Mouse (Mus musculus): ENCODE data around the gene 4430402I18Rik.
A peak's percentile ranks its signal among the peaks of the same experiment; 100 is the strongest.
"Not testable (repeated sequence)": the region's sequence is repeated elsewhere in the genome, so short reads cannot be mapped to it uniquely, and the experiment has no call there.

The 4430402I18Rik gene

GRCm38 (mm10) chr19:28967652-28968051 is at the start of gene 4430402I18Rik:
TSS of gene 4430402I18Rik (minus strand) at chr19:28967800.
- DNase-seq (ENCODE audit: low spot score), result no peak

- no peak for DNase-seq (ENCODE audit: low spot score)
These were observed 49.2 kb upstream of the 4430402I18Rik start for GRCm38 (mm10) chr19:29016786-29017185.

- DNase-seq (ENCODE audit: low spot score), result no peak
These were observed 48.7 kb upstream of the 4430402I18Rik start for GRCm38 (mm10) chr19:29016204-29016765.

GRCm38 (mm10) chr19:29015410-29016203 is 48.0 kb upstream of the 4430402I18Rik start:
- no peak for DNase-seq (ENCODE audit: low spot score)

- DNase-seq (ENCODE audit: low spot score), result no peak
These were observed 47.0 kb upstream of the 4430402I18Rik start for GRCm38 (mm10) chr19:29014466-29015055.

- peak; percentile 41 for DNase-seq (ENCODE audit: low spot score)
These were observed 43.9 kb upstream of the 4430402I18Rik start for GRCm38 (mm10) chr19:29011355-29011990.

- DNase-seq (ENCODE audit: low spot score), result no peak
These were observed 41.4 kb upstream of the 4430402I18Rik start for GRCm38 (mm10) chr19:29009046-29009445.

- DNase-seq (ENCODE audit: low spot score), result no peak
These were observed 40.6 kb upstream of the 4430402I18Rik start for GRCm38 (mm10) chr19:29008069-29008706.

- not testable (repeated sequence) for DNase-seq (ENCODE audit: low spot score)
These were observed 32.7 kb upstream of the 4430402I18Rik start for GRCm38 (mm10) chr19:29000321-29000720.

- DNase-seq (ENCODE audit: low spot score), result no peak
These were observed 30.5 kb upstream of the 4430402I18Rik start for GRCm38 (mm10) chr19:28997976-28998630.

- DNase-seq (ENCODE audit: low spot score), result no peak
These were observed 27.8 kb upstream of the 4430402I18Rik start for GRCm38 (mm10) chr19:28995366-28995765.

GRCm38 (mm10) chr19:28994870-28995269 is 27.3 kb upstream of the 4430402I18Rik start:
- DNase-seq (ENCODE audit: low spot score), result peak; percentile 55

GRCm38 (mm10) chr19:28991391-28991790 is 23.8 kb upstream of the 4430402I18Rik start:
- no peak for DNase-seq (ENCODE audit: low spot score)

- DNase-seq (ENCODE audit: low spot score), result peak; percentile 41
These were observed 23.1 kb upstream of the 4430402I18Rik start for GRCm38 (mm10) chr19:28990590-28991221.

- peak; percentile 97 for DNase-seq (ENCODE audit: low spot score)
These were observed 22.6 kb upstream of the 4430402I18Rik start, which contains the start of gene Cdc37l1 for GRCm38 (mm10) chr19:28990194-28990589. TSS of gene Cdc37l1 (plus strand) at chr19:28990352.

- DNase-seq (ENCODE audit: low spot score), result no peak
These were observed 21.9 kb upstream of the 4430402I18Rik start for GRCm38 (mm10) chr19:28989515-28989914.

GRCm38 (mm10) chr19:28982617-28983016 is 15.0 kb upstream of the 4430402I18Rik start:
- DNase-seq (ENCODE audit: low spot score), result no peak

- DNase-seq (ENCODE audit: low spot score), result peak; percentile 87
These were observed 7.4 kb upstream of the 4430402I18Rik start for GRCm38 (mm10) chr19:28974862-28975611.

- DNase-seq (ENCODE audit: low spot score), result no peak
These were observed 2.7 kb upstream of the 4430402I18Rik start for GRCm38 (mm10) chr19:28970251-28970650.

GRCm38 (mm10) chr19:28969231-28969630 is 1.6 kb upstream of the 4430402I18Rik start:
- DNase-seq (ENCODE audit: low spot score), result no peak
